Mouse (Mus musculus) induced T-regulatory cell, adult 2 months (primary cell): ENCODE data around the gene Nfrkb.

ENCODE experiments used
- DNase-seq: peaks from one replicate; pipeline ENCODE4 v3.0.0-alpha.2; 2012; ENCODE audit warnings: low read depth

The Nfrkb gene

DNA sequence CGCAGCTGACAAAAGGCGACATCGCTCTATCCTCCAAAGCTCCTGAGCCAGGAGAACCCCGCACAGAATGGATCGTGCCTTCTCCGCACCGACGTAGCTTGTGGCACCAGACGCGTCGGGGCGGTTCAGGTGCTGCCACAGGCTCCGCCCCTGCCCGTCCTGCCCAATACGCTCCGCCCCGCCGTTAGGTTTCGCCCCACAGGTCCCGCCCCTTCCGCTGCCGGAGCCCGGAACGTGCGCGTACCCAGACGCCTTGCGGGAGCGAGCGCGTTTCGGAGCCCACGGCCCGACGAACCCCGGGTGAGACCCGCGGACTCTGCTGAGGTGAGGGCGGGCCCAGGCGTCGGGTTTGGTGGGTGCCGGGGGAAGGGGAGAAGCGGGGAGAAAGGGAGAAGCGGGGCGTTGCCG, at the start of gene Nfrkb:
TSS of gene Nfrkb (plus strand) at position 246 of the 408 bp plus-strand sequence.
- DNase-seq: peak; percentile 97

DNA sequence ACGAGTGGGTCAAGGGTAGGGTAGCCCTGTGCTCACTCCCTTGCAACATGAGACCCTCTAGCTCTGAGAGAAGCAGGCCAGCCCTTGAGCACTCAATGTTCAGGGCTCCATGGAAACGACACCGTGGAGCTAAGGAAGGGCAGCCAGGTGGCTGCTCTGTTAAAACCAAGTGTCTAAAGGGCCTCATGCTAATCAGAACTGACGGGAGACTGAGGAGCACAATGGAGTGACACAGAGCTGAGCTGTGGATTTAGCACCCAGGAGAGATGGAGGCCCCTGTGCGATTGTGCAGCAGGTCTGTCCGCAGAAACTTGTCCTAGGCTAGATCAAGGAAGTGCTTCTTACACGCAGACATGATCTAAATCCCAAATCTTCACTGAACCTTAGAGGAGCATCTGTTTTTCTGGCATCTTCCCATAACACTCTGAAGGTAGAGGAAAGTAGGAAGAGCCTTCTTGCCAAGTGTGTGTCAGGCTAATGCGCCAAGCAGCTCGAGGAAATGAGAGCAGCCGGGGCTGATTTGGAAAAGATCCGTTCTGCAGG, 41.6 kb upstream of the Nfrkb start:
- DNase-seq: no peak

GRCm38 (mm10) chr9:31346575-31347080, 39.4 kb upstream of the Nfrkb start:
- DNase-seq: no peak

DNA sequence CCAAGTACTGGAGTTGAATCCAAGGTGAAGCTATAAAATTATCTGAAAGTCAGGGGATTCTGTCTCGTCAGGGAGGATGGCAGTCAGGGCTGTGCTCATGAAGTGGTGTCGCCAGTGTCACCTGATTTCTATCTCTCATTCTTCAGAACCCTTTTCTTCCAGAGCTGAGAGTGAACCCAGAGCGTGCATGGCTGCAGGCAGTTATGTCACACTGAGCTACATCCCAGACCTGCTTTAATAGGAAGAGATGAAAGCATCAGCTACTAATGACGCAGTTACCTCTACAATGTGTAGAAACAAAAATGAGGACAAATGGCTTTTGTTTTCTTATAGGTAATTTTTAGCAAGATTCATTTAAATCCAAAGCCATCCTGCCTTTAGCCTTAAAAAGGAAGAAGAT, 37.5 kb upstream of the Nfrkb start:
- DNase-seq: no peak

DNA sequence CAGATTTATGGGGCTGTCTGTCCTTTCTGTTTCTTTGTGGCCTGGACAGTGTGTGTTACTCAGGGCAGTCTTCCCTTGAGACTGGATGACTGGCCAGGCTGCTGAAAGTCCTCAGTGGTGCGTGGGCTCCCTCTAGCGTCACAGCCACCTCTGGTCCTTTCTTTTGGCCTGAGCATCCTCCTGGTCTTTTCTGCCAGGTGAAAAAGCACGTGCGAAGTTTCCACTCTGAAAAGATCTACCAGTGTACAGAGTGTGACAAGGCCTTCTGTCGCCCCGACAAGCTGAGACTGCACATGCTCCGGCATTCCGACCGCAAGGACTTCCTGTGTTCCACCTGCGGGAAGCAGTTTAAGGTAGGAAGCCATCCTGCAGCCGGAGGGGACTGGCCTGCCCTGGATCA, 37.1 kb upstream of the Nfrkb start:
- DNase-seq: peak; percentile 77

DNA sequence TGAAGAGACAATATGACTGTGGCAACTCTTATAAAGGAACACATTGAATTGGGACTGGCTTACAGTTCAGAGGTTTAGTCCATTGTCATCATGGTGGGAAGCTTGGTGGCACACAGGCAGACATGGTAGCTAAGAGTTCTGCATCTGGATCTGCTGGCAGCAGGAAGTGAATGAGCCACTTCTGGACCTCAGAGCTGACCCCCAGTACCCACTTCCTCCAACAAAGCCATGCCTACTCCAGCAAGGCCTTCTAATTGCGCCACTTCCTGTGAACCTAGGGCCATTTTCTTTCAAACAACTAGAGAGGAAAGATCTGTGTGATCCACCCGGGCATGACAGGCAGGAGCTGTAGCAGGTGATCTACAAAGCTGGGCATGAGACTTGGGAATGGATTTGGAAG, 33.3 kb upstream of the Nfrkb start:
- DNase-seq: no peak

DNA sequence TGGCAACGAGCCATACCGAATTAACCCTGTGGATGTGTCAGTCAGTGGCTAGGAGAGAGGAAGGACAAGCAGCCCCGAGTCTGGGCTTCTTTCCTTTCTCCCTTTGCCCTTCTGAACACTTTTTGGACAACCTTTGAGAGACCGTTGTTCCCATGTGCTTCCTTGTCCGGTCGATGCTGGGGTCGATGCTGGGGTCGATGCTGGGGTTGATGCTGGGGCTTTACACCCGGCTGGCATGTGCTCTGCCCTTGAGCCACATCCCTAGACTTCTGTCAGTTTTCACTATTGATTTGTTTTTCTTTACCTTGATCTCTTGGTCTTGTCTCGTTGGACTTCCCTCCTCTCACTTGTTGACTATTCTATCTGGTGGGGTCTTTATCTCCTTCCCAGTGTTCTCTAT, 32.5 kb upstream of the Nfrkb start:
- no peak for DNase-seq

- no peak for DNase-seq
Measured at GRCm38 (mm10) chr9:31354051-31354450, 31.9 kb upstream of the Nfrkb start.

DNA sequence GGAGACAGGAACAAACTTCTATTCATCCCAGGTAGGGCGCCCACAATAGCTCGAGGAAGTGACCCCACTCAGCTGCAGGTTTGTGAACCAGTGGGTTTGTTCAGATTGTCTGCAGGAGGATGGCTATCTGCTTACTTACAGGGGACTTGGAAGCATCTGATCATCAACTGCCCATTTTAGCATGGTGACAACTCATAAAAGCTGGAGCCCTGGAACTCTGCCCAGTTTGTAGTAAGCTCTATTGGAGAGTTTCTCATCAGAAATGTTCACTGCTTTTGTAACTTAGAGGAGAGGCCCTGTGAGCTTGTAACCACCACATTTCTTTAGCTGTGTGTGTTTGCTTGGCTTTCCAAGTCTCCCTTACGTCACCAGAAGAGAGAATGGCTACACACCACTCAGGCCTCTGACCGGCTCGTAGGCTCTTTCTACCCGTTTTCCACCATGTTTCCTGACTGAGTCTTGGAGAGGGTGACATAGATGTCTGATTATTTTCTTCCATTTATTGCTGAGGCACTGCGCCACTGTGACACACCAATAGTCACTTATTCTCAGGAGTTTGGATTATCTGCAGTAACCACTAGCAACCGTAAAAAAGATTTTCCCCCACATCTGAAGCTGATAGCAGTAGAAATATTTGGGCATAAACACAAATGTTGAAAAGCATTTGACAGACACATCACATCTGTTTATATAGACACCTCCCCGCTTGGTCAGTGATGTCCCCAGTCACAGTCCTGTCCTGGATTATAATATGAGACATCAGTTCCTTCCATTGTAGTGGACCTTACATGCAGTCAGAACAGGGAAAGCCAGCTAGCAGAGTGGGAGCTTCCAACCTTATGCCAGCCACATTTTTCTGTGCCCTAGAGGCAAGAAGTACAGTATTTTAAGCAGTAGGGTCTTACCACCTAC, 22.0 kb upstream of the Nfrkb start:
- DNase-seq: no peak

DNA sequence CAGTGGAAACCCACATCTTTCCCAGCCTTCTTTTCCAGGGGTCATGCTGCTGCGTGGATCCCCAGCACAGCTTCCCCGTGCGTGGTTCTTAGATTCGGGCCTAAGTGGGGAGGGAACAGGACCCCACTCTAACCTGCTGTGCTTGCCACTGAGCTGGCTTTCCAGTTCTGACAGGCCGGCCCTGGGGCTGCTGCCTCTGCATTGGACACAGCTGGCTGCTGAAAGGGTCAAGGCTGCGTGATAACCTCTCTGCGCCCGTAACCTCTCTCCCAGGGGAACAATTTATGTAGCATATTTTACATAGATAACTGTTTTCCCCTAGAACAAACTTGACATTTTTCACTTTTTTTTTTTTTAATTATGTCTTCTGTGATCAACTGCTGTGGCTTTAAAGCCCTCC, 20.9 kb upstream of the Nfrkb start:
- DNase-seq: no peak

- no peak for DNase-seq
Measured at GRCm38 (mm10) chr9:31371740-31372139, 14.3 kb upstream of the Nfrkb start.

GRCm38 (mm10) chr9:31376661-31377060, 9.3 kb upstream of the Nfrkb start:
- no peak for DNase-seq

GRCm38 (mm10) chr9:31384786-31385499, 1.0 kb upstream of the Nfrkb start:
- DNase-seq: peak; percentile 11

DNA sequence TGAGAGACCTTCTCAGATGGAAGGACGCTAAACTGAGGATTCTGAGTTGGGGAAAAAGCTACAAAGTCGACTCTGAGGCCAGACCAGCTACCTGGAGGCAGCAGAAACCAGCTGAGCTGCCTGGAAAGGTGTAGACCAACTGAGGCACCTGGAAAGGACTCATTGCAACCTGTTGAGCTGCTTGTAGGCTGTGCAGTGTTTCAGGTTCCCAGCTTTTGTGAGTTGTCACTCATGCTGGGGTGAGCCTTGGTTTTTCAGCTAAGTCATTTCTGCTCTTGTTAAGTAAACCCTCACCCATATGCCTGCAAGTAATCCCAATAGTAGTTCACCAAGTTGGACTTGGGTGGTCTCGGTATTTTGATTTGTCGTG, 507 bp upstream of the Nfrkb start:
- DNase-seq: no peak

- DNase-seq: peak; percentile 71
Measured at GRCm38 (mm10) chr9:31386368-31387180, 582 bp downstream of the Nfrkb start.

GRCm38 (mm10) chr9:31387206-31387605, 1.2 kb downstream of the Nfrkb start:
- no peak for DNase-seq

GRCm38 (mm10) chr9:31400441-31400840, 14.4 kb downstream of the Nfrkb start:
- peak; percentile 75 for DNase-seq

GRCm38 (mm10) chr9:31404311-31404710, 18.3 kb downstream of the Nfrkb start:
- no peak for DNase-seq

DNA sequence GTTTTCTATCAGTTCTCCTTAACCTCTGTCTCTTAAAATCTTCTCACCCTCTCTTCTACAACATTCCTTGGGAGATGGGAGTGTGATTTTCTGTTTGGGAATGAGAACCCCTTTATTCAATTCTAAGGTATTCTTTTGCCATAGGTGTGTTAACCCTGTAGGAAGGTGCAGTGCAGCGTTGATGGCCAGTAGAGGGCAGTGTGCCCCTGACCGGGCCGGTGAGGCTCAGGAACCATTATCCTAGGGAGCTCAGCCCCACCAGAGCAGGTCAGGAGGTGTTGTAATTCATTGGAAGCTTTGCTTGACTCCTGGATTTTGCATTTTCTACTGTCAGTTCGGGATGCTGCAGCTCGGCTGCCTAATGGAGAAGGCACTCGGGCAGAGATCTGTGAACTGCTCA, 19.2 kb downstream of the Nfrkb start:
- DNase-seq: peak; percentile 49

DNA sequence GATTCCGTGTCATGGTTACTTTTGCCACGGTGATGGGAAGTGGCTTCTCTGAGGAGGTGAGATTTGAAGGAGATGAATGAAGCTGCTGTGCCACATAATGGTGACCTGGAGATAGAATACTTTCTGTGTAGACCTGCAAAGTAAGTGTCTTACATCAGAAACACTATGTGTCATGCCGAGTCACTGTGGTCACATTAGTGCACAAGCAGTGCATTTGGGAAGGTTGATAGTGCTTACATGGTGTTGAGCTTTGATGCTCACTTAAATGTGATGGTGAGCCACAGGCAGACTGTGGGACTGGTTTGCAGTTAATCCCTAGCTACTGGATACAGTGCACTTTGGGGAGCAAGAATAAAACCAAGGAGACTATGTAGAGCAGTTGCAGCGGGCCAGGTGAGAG, 26.2 kb downstream of the Nfrkb start:
- no peak for DNase-seq

- DNase-seq: no peak
Measured at GRCm38 (mm10) chr9:31418821-31419220, 32.8 kb downstream of the Nfrkb start.

- no peak for DNase-seq
Measured at GRCm38 (mm10) chr9:31422143-31422542, 36.2 kb downstream of the Nfrkb start.
